Mouse (Mus musculus): ENCODE results near the gene Tmem106a. TPM values are rescaled to one million over a fixed set of nuclear protein-coding genes. Genes with fewer than 3 reads are reported as not detected.
"Not testable (repeated sequence)": the region's sequence is repeated elsewhere in the genome, so short reads cannot be mapped to it uniquely, and the experiment has no call there.

Tmem106a gene
- polyA plus RNA-seq, 1 experiment from 2014 or later = 7.0 TPM

DNA sequence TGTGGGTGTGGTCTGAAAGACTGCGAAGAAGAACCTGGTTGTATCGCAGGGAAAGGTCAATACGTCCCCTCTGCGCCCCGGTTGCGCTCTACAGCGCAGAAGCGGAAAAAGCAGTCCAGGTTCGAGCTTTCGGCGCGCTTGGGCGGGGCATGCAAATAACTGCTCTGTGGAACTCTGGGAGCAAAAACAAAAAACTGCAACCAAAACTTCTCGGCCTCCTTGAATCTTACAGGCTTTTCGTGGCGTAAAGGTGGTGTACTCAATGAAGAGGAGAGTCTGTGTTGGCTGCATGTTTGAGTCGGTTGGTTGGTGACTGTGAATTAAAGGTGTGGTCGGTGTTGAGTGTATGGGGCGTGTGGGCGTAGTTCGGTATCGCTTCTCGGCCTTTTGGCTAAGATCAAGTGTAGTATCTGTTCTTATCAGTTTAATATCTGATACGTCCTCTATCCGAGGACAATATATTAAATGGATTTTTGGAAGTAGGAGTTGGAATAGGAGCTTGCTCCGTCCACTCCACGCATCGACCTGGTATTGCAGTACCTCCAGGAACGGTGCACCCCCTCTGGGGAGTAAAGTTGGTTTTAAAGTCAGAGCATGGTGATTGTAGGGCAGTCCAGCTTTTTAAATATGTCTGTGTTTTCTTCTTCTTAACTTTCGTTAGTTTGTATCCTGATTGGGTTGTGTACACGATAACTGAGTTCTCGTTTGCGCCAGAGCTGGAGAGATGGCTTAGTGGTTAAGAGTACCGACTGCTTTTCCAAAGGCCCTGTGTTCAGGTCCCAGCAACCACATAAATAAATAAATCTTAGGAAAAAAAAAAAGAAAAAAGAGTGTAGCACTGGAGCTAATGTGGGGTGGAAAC, 45.2 kb downstream of the Tmem106a start, which contains the start of gene Rdm1:
TSS of gene Rdm1 (plus strand) at position 201 of the 862 bp plus-strand sequence.
- H3K27me3 ChIP-seq = no peaks in the 10 kb centered on the region
- peak within 1 kb of the TSS; percentile 64 for H3K4me2 ChIP-seq
- peak within 1 kb of the TSS; percentile 58 for H3K9ac ChIP-seq
- no peaks in the 10 kb centered on the region for H3K9me3 ChIP-seq
- H3K4me3 ChIP-seq = peak within 1 kb of the TSS; percentile 54
- 0 out of 2 replicates have a peak, but pooled peaks cover 5% of the 10 kb centered on the region for H3K4me1 ChIP-seq
- ATAC-seq (ENCODE audit: insufficient number of reproducible peaks, low FRiP score, low TSS enrichment, low read depth) = peak; percentile 91
- WGBS = under 1% methylated on average over 34 of the region's 34 CpGs
- peak within 1 kb of the TSS; percentile 99 for H3K27ac ChIP-seq
- 0 out of 2 replicates have a peak, but pooled peaks cover 3% of the 10 kb centered on the region for H3K36me3 ChIP-seq

DNA sequence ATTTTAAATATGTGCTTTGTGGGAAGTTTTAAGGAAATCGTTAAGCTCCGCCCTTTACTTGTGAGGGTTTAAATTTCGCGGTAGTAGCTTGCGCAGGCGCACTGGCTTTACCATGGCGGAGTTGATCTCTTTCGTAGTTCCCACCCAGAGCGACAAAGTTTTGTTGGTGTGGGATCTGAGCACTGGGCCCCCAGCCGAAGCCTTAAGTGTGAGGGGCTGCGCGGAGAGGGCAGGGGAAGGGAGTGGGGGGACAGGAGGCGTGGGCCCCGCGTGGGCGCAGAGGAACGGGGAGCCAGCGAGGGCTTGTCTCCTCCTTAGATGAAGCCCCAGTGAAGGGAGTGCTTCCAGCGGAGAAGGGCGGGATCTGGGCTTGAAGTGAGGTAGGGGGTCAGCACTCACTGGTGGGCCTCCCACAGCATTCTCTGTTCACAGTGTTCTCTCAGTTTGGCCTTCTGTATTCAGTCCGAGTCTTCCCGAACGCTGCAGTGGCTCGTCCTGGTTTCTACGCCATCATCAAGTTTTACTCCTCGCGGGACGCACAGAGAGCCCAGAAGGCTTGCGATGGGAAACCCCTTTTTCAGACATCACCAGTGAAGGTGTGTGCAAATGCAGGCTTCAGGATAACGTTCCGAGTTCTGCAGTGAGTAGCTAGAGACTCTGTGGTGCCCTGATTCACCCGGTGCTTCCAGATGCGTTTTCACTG, 46.0 kb downstream of the Tmem106a start:
- H3K27ac ChIP-seq = peak overlapping the region; percentile 99
- WGBS = under 1% methylated on average over 33 of the region's 33 CpGs
- H3K4me3 ChIP-seq = peak overlapping the region; percentile 54
- no peak; the same call in 1 of the 2 replicates for ATAC-seq (ENCODE audit: insufficient number of reproducible peaks, low FRiP score, low TSS enrichment, low read depth)
- 0 out of 2 replicates have a peak, but pooled peaks cover 6% of the 10 kb centered on the region for H3K36me3 ChIP-seq
- H3K4me1 ChIP-seq = 0 out of 2 replicates have a peak, but pooled peaks cover 5% of the 10 kb centered on the region
- peak overlapping the region; percentile 58 for H3K9ac ChIP-seq
- H3K9me3 ChIP-seq = no peaks in the 10 kb centered on the region
- H3K4me2 ChIP-seq = peak overlapping the region; percentile 64
- no peaks in the 10 kb centered on the region for H3K27me3 ChIP-seq

DNA sequence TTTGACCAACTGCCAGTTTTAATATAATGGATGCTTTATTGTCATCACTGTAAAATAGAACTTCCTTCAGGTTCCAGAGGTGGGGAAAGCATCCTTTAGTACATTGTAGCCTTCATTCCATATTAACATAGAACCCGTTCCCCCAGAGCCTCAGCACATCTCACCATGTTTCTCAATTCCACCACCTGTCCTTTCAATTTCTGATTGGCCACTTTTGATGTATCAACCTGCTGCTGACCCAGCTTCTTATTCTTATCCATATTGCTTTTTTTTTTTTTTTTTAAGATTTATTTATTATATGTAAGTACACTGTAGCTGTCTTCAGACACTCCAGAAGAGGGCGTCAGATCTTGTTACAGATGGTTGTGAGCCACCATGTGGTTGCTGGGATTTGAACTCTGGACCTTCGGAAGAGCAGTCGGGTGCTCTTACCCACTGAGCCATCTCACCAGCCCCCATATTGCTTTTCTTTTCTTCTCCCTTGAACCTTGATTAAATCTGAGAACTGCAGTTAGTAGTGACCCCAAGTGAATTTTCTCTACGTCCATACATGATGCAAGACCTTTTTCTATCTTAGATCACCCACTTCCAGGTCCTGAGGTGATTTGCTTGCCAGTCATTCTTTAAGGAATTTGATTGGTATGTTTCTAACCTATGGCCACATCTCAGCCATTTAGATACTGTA, 46.8 kb downstream of the Tmem106a start:
- H3K9me3 ChIP-seq; ATAC-seq (ENCODE audit: insufficient number of reproducible peaks, low FRiP score, low TSS enrichment, low read depth); H3K9ac ChIP-seq; H3K36me3 ChIP-seq; H3K4me1 ChIP-seq; H3K27me3 ChIP-seq; H3K27ac ChIP-seq: not testable (repeated sequence)
- WGBS = 68% methylated on average over 4 of the region's 5 CpGs
- Histone ChIP-seq H3K4me3 (peak overlapping the region; percentile 54), H3K4me2 (peak overlapping the region; percentile 64; the same call in 1 of the 2 replicates)

DNA sequence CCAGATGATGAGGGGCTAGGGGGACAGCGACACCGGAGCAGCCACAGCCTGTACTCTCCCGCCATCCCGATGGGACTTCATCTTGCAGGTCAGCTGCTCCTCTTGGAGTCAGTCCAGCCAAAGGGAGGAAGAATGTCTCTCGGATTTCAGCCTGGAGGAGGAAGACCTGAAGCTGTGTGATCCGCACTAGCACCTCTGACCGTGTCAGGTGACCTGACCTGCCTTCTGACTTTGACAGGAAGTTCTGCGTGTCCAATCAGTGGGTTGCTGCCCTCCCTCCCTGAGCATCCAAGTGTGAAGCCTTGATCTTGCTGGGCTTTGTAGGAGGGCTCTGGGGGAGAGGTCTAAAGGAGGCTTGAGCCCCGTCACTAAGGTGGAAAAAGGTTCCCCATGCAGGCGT, 53.6 kb downstream of the Tmem106a start:
- H3K4me3 ChIP-seq = no peak overlapping the region
- H3K4me2 ChIP-seq = no peak overlapping the region
- no peak overlapping the region for H3K27ac ChIP-seq
- no peak for ATAC-seq (ENCODE audit: insufficient number of reproducible peaks, low FRiP score, low TSS enrichment, low read depth)
- 76% methylated on average over 10 of the region's 10 CpGs for WGBS
- H3K9ac ChIP-seq = no peak overlapping the region
- H3K4me1 ChIP-seq = no peaks in the 10 kb centered on the region
- no peaks in the 10 kb centered on the region for H3K9me3 ChIP-seq
- peaks cover 26% of the 10 kb centered on the region for H3K36me3 ChIP-seq
- H3K27me3 ChIP-seq = no peaks in the 10 kb centered on the region

DNA sequence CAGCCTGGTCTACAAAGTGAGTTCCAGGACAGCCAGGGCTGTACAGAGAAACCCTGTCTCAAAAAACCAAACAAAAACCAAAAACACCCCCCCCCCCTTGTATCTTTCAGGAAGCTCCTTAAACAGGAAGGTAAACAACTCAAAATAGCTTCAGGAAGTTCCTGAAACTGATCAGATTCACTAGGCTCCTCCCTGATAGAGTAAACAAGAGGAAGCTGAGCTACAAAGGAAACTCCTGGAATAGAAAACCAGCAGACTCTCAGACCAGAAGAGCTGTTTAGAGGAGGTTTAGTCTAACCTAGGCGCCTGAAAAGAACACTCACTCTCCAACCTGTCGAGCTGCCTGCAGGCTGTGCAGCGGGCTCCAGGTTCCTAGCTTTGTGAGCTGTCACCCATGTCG, 57.7 kb downstream of the Tmem106a start:
- Histone ChIP-seq H3K9me3 (no peaks in the 10 kb centered on the region), H3K36me3 (peaks cover 12% of the 10 kb centered on the region), H3K27ac (no peak overlapping the region), H3K9ac (no peak overlapping the region), H3K4me2 (no peak overlapping the region), H3K4me1 (0 out of 2 replicates have a peak, but pooled peaks cover 2% of the 10 kb centered on the region), H3K27me3 (no peaks in the 10 kb centered on the region), H3K4me3 (no peak overlapping the region)
- ATAC-seq (ENCODE audit: insufficient number of reproducible peaks, low FRiP score, low TSS enrichment, low read depth) = no peak
- WGBS = 90% methylated on average over 4 of the region's 4 CpGs

DNA sequence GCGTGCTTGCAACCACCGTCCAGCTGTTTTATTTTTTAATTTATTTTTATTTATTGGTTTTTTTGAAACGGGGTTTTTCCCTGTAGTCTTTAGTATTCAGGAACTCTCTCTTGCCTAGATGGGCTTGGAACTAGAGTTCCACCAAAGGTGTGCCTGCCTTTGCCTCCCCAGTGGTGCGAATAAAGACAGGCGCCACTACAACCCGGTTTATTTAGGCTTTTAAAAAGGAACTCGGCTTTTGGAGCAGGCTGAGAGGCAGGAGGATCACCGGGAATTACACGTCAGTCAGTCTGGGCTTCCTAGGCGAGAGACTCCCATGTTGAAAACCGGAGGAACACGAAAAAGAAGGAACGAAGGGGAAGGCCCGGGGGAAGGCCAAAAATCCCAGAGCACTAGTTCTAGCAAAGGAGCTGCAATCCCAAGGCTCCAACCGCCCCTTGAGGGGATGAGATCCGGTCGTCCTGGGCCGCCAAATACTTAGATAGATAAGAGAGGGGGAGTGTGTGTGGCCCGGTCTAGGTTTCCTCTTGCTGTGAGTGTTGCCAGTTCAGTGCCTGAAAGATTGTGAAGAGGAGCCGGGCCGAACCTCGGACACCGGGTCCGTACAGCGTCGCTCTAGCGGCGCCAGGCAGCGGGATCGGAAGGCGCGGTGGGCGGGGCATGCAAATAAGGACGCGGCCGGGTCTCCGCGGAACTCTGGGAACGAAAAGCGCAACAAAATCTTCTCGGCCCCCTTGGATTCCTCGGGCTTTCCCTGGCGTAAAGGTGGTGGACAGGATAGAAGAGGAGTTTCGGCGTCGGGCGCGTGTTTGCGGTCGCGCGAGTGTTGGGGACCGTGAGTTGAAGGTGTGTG, 59.0 kb downstream of the Tmem106a start:
- WGBS = 4% methylated on average over 53 of the region's 53 CpGs
- Histone ChIP-seq H3K4me3 (peak overlapping the region; percentile 41), H3K27ac (peak overlapping the region; percentile 85), H3K4me2 (peak overlapping the region; percentile 45)
- not testable (repeated sequence) for H3K36me3 ChIP-seq, H3K9ac ChIP-seq, H3K9me3 ChIP-seq, H3K27me3 ChIP-seq, H3K4me1 ChIP-seq
- ATAC-seq (ENCODE audit: insufficient number of reproducible peaks, low FRiP score, low TSS enrichment, low read depth) = peak; percentile 66

Other genes with a start within 250 kb of the Tmem106a start
- gene G6pc, start 214.7 kb upstream of the Tmem106a start, polyA plus RNA-seq (2015; fragmentation: Nextera tagmentation; extraction: Ambion mirVana) = not detected in 2 replicates
- gene Aarsd1, start 164.6 kb upstream of the Tmem106a start, polyA plus RNA-seq (2015; fragmentation: Nextera tagmentation; extraction: Ambion mirVana) = 52.6 and 57.2 TPM in 2 replicates
- gene Gm27029, start 157.4 kb upstream of the Tmem106a start, polyA plus RNA-seq (2015; fragmentation: Nextera tagmentation; extraction: Ambion mirVana) = 11.8 and 18.3 TPM in 2 replicates
- gene Rundc1, start 157.2 kb upstream of the Tmem106a start, polyA plus RNA-seq (2015; fragmentation: Nextera tagmentation; extraction: Ambion mirVana) = 19.3 and 19.5 TPM in 2 replicates
- gene Ptges3l, start 156.9 kb upstream of the Tmem106a start, polyA plus RNA-seq (2015; fragmentation: Nextera tagmentation; extraction: Ambion mirVana) = 15.5 and 36.1 TPM in 2 replicates
- 262 and 315 TPM in 2 replicates for gene Rpl27, start 139.9 kb upstream of the Tmem106a start, polyA plus RNA-seq (2015; fragmentation: Nextera tagmentation; extraction: Ambion mirVana)
- gene Ifi35, start 133.8 kb upstream of the Tmem106a start, polyA plus RNA-seq (2015; fragmentation: Nextera tagmentation; extraction: Ambion mirVana) = 23.2 and 25.1 TPM in 2 replicates
- 10.3 and 11.9 TPM in 2 replicates for gene Rnd2, start 117.2 kb upstream of the Tmem106a start, polyA plus RNA-seq (2015; fragmentation: Nextera tagmentation; extraction: Ambion mirVana)
- 78.6 and 81.3 TPM in 2 replicates for gene Vat1, start 116.0 kb upstream of the Tmem106a start, polyA plus RNA-seq (2015; fragmentation: Nextera tagmentation; extraction: Ambion mirVana)
- gene Brca1, start 30.3 kb upstream of the Tmem106a start, polyA plus RNA-seq (2015; fragmentation: Nextera tagmentation; extraction: Ambion mirVana) = 7.2 and 8.6 TPM in 2 replicates
- 72.6 and 74.1 TPM in 2 replicates for gene Nbr1, start 30.1 kb upstream of the Tmem106a start, polyA plus RNA-seq (2015; fragmentation: Nextera tagmentation; extraction: Ambion mirVana)
- not detected in 2 replicates for gene Gm11634, start 17.0 kb downstream of the Tmem106a start, polyA plus RNA-seq (2015; fragmentation: Nextera tagmentation; extraction: Ambion mirVana)
- 44.1 and 47.8 TPM in 2 replicates for gene Rdm1, start 45.0 kb downstream of the Tmem106a start, polyA plus RNA-seq (2015; fragmentation: Nextera tagmentation; extraction: Ambion mirVana)
- 6.1 and 7.2 TPM in 2 replicates for gene Arl4d, start 83.3 kb downstream of the Tmem106a start, polyA plus RNA-seq (2015; fragmentation: Nextera tagmentation; extraction: Ambion mirVana)
- 27.2 and 34.7 TPM in 2 replicates for gene Dhx8, start 150.7 kb downstream of the Tmem106a start, polyA plus RNA-seq (2015; fragmentation: Nextera tagmentation; extraction: Ambion mirVana)
- gene Etv4, start 203.1 kb downstream of the Tmem106a start, polyA plus RNA-seq (2015; fragmentation: Nextera tagmentation; extraction: Ambion mirVana) = 10.3 and 10.8 TPM in 2 replicates

All from limb, embryonic 15.5 days (tissue).